Mouse (Mus musculus) limb, embryonic 15.5 days (tissue): ENCODE measurements at regions not wholly inside any gene's neighbourhood (a gene's known extent, or its start where the extent isn't known, plus 50 kb on each side); places are given as distances from the start of the nearest gene placed in this dataset.

Source experiments
- ATAC-seq: fragments of 200-750 bp; cut with Nextera tagmentation; 2 replicates; pipeline ENCODE4 v1.8.0; 2017; ENCODE audit warnings: low read depth, moderate TSS enrichment; ENCODE audit not compliant: insufficient number of reproducible peaks, low FRiP score, low TSS enrichment
- H3K27ac ChIP-seq: fragments of 300-500 bp; sonication (generic); 2 replicates; pipeline ENCODE4 v1.5.1; 2015; ENCODE audit warnings: moderate library complexity, mild to moderate bottlenecking, inconsistent platforms
- H3K27me3 ChIP-seq: fragments of 300-500 bp; sonication (generic); 2 replicates; pipeline ENCODE4 v1.6.1; 2015; ENCODE audit warnings: inconsistent platforms
- H3K36me3 ChIP-seq: fragments of 300-500 bp; sonication (generic); 2 replicates; pipeline ENCODE4 v1.6.1; 2015; ENCODE audit warnings: inconsistent platforms
- H3K4me1 ChIP-seq: fragments of 300-500 bp; sonication (generic); 2 replicates; pipeline ENCODE4 v1.6.1; 2015; ENCODE audit warnings: inconsistent platforms
- H3K4me2 ChIP-seq: fragments of 300-500 bp; sonication (generic); 2 replicates; pipeline ENCODE4 v1.6.1; 2015; ENCODE audit warnings: mild to moderate bottlenecking, inconsistent platforms
- H3K4me3 ChIP-seq: fragments of 300-500 bp; sonication (generic); 2 replicates; pipeline ENCODE4 v1.5.1; 2015; ENCODE audit warnings: mild to moderate bottlenecking, inconsistent platforms
- H3K9ac ChIP-seq: fragments of 300-500 bp; sonication (generic); 2 replicates; pipeline ENCODE4 v1.6.1; 2015; ENCODE audit warnings: inconsistent platforms
- H3K9me3 ChIP-seq: fragments of 300-500 bp; sonication (generic); 2 replicates; pipeline ENCODE4 v1.6.1; 2016; ENCODE audit warnings: inconsistent platforms
- WGBS: fragments of 180-500 bp; shearing (Covaris S2); methylation state at CpG from one replicate; pipeline ENCODE4 v1.1.7; 2015; 5-methylcytosine and 5-hydroxymethylcytosine counted together

GRCm38 (mm10) chr4:93746326-93746725 is 411.0 kb upstream of the Tusc1 start:
- no peak overlapping the region for H3K9ac ChIP-seq
- H3K9me3 ChIP-seq, result no peaks in the 10 kb centered on the region
- no peak overlapping the region for H3K27ac ChIP-seq
- ATAC-seq, result no peak
- no peak overlapping the region for H3K4me2 ChIP-seq
- H3K27me3 ChIP-seq, result no peaks in the 10 kb centered on the region
- no peak overlapping the region for H3K4me3 ChIP-seq
- WGBS, result 46% methylated on average over 2 of the region's 2 CpGs
- no peaks in the 10 kb centered on the region for H3K4me1 ChIP-seq
- H3K36me3 ChIP-seq, result no peaks in the 10 kb centered on the region

GRCm38 (mm10) chr4:93713711-93714110 is 378.4 kb upstream of the Tusc1 start:
- Histone ChIP-seq H3K4me1 (no peaks in the 10 kb centered on the region), H3K4me2 (no peak overlapping the region), H3K27ac (no peak overlapping the region), H3K9me3 (no peaks in the 10 kb centered on the region), H3K4me3 (no peak overlapping the region), H3K27me3 (no peaks in the 10 kb centered on the region), H3K36me3 (no peaks in the 10 kb centered on the region), H3K9ac (no peak overlapping the region)
- ATAC-seq, result no peak
- 38% methylated on average over 3 of the region's 3 CpGs for WGBS

GRCm38 (mm10) chr4:93676403-93677039 is 341.2 kb upstream of the Tusc1 start:
- Histone ChIP-seq H3K27me3 (no peaks in the 10 kb centered on the region), H3K4me2 (no peak overlapping the region), H3K4me3 (no peak overlapping the region), H3K9ac (no peak overlapping the region), H3K36me3 (no peaks in the 10 kb centered on the region), H3K4me1 (no peaks in the 10 kb centered on the region), H3K27ac (no peak overlapping the region), H3K9me3 (no peaks in the 10 kb centered on the region)
- 61% methylated on average over 8 of the region's 8 CpGs for WGBS
- no peak for ATAC-seq

GRCm38 (mm10) chr4:93675739-93676402 is 340.6 kb upstream of the Tusc1 start:
- WGBS, result 69% methylated on average over 6 of the region's 6 CpGs
- Histone ChIP-seq H3K9ac (no peak overlapping the region), H3K27me3 (no peaks in the 10 kb centered on the region), H3K36me3 (no peaks in the 10 kb centered on the region), H3K4me3 (no peak overlapping the region), H3K9me3 (no peaks in the 10 kb centered on the region), H3K27ac (no peak overlapping the region), H3K4me2 (no peak overlapping the region), H3K4me1 (no peaks in the 10 kb centered on the region)
- no peak for ATAC-seq

GRCm38 (mm10) chr4:93669050-93669449 is 333.7 kb upstream of the Tusc1 start:
- no peak overlapping the region for H3K4me3 ChIP-seq

GRCm38 (mm10) chr4:93664293-93664692 is 329.0 kb upstream of the Tusc1 start:
- Histone ChIP-seq H3K9ac (no peak overlapping the region), H3K4me3 (no peak overlapping the region), H3K9me3 (no peaks in the 10 kb centered on the region), H3K36me3 (no peaks in the 10 kb centered on the region), H3K4me1 (no peaks in the 10 kb centered on the region), H3K27me3 (no peaks in the 10 kb centered on the region), H3K4me2 (no peak overlapping the region), H3K27ac (no peak overlapping the region)
- no peak for ATAC-seq
- 63% methylated on average over 1 of the region's 1 CpGs for WGBS

More at GRCm38 (mm10) chr4:93669050-93669449, 333.7 kb upstream of the Tusc1 start:
- Histone ChIP-seq H3K27ac (no peak overlapping the region), H3K9me3 (no peaks in the 10 kb centered on the region), H3K27me3 (no peaks in the 10 kb centered on the region), H3K4me1 (no peaks in the 10 kb centered on the region), H3K36me3 (no peaks in the 10 kb centered on the region), H3K9ac (no peak overlapping the region), H3K4me2 (no peak overlapping the region)
- ATAC-seq, result no peak

GRCm38 (mm10) chr4:93638207-93638606 is 302.9 kb upstream of the Tusc1 start:
- no peak for ATAC-seq
- Histone ChIP-seq H3K9ac (no peak overlapping the region), H3K4me3 (no peak overlapping the region), H3K4me2 (no peak overlapping the region), H3K4me1 (no peaks in the 10 kb centered on the region), H3K36me3 (no peaks in the 10 kb centered on the region), H3K9me3 (no peaks in the 10 kb centered on the region), H3K27ac (no peak overlapping the region), H3K27me3 (no peaks in the 10 kb centered on the region)
- WGBS, result 91% methylated on average over 1 of the region's 1 CpGs

GRCm38 (mm10) chr4:93598474-93598873 is 263.2 kb upstream of the Tusc1 start:
- no peak overlapping the region for H3K9ac ChIP-seq
- H3K4me1 ChIP-seq, result no peaks in the 10 kb centered on the region
- no peaks in the 10 kb centered on the region for H3K36me3 ChIP-seq
- no peak overlapping the region for H3K4me3 ChIP-seq
- no peak for ATAC-seq
- no peak overlapping the region for H3K4me2 ChIP-seq
- no peaks in the 10 kb centered on the region for H3K27me3 ChIP-seq
- no peak overlapping the region for H3K27ac ChIP-seq
- WGBS, result 100% methylated on average over 1 of the region's 1 CpGs
- H3K9me3 ChIP-seq, result no peaks in the 10 kb centered on the region

- Histone ChIP-seq H3K36me3 (no peaks in the 10 kb centered on the region), H3K9me3 (no peaks in the 10 kb centered on the region), H3K4me3 (no peak overlapping the region), H3K4me2 (no peak overlapping the region), H3K9ac (no peak overlapping the region), H3K4me1 (no peaks in the 10 kb centered on the region), H3K27me3 (no peaks in the 10 kb centered on the region), H3K27ac (no peak overlapping the region)
- ATAC-seq, result no peak
- WGBS, result 83% methylated on average over 1 of the region's 1 CpGs
These were observed 249.0 kb upstream of the Tusc1 start for GRCm38 (mm10) chr4:93584328-93584727.

GRCm38 (mm10) chr4:93583670-93584303 is 248.5 kb upstream of the Tusc1 start:
- Histone ChIP-seq H3K27ac (no peak overlapping the region), H3K4me1 (no peaks in the 10 kb centered on the region), H3K27me3 (no peaks in the 10 kb centered on the region), H3K4me2 (no peak overlapping the region), H3K36me3 (no peaks in the 10 kb centered on the region), H3K4me3 (no peak overlapping the region), H3K9ac (no peak overlapping the region), H3K9me3 (no peaks in the 10 kb centered on the region)
- ATAC-seq, result no peak
- WGBS, result 71% methylated on average over 4 of the region's 4 CpGs

GRCm38 (mm10) chr4:93579343-93579742 is 244.0 kb upstream of the Tusc1 start:
- H3K27ac ChIP-seq, result no peak overlapping the region
- no peaks in the 10 kb centered on the region for H3K27me3 ChIP-seq
- no peaks in the 10 kb centered on the region for H3K9me3 ChIP-seq
- H3K4me1 ChIP-seq, result no peaks in the 10 kb centered on the region
- ATAC-seq, result peak; percentile 44; the same call in 1 of the 2 replicates
- 84% methylated on average over 5 of the region's 5 CpGs for WGBS
- no peaks in the 10 kb centered on the region for H3K36me3 ChIP-seq
- H3K4me2 ChIP-seq, result no peak overlapping the region
- no peak overlapping the region for H3K4me3 ChIP-seq
- no peak overlapping the region for H3K9ac ChIP-seq

GRCm38 (mm10) chr4:93567487-93568259 is 232.4 kb upstream of the Tusc1 start:
- no peak overlapping the region for H3K27ac ChIP-seq
- 77% methylated on average over 5 of the region's 5 CpGs for WGBS
- H3K4me3 ChIP-seq, result no peak overlapping the region
- no peaks in the 10 kb centered on the region for H3K4me1 ChIP-seq
- ATAC-seq, result no peak
- no peaks in the 10 kb centered on the region for H3K9me3 ChIP-seq
- H3K36me3 ChIP-seq, result no peaks in the 10 kb centered on the region
- no peak overlapping the region for H3K4me2 ChIP-seq
- H3K27me3 ChIP-seq, result no peaks in the 10 kb centered on the region
- no peak overlapping the region for H3K9ac ChIP-seq
